Mouse (Mus musculus) cerebellum, postnatal 36 days (tissue): ENCODE data around the gene Odf2l.

Experiments
- DNase-seq, 2 experiments: peaks; one replicate each; pipeline ENCODE4 v3.0.0; 2021 to 2022; ENCODE audit warnings: mixed read lengths in 2 of 2

Odf2l gene

GRCm38 (mm10) chr3:145142925-145143324, 24.5 kb downstream of the Odf2l start:
- no peak for DNase-seq

- no peak for DNase-seq
These were observed 25.5 kb downstream of the Odf2l start for GRCm38 (mm10) chr3:145143856-145144255.

GRCm38 (mm10) chr3:145146871-145147270, 28.5 kb downstream of the Odf2l start:
- no peak for DNase-seq

GRCm38 (mm10) chr3:145147483-145147882, 29.1 kb downstream of the Odf2l start:
- DNase-seq = no peak

GRCm38 (mm10) chr3:145147952-145148351, 29.6 kb downstream of the Odf2l start:
- DNase-seq = no peak

- no peak for DNase-seq
These were observed 32.7 kb downstream of the Odf2l start for GRCm38 (mm10) chr3:145151092-145151491.

GRCm38 (mm10) chr3:145151933-145152332, 33.5 kb downstream of the Odf2l start:
- no peak for DNase-seq

GRCm38 (mm10) chr3:145156883-145157282, 38.5 kb downstream of the Odf2l start:
- DNase-seq = no peak

DNA sequence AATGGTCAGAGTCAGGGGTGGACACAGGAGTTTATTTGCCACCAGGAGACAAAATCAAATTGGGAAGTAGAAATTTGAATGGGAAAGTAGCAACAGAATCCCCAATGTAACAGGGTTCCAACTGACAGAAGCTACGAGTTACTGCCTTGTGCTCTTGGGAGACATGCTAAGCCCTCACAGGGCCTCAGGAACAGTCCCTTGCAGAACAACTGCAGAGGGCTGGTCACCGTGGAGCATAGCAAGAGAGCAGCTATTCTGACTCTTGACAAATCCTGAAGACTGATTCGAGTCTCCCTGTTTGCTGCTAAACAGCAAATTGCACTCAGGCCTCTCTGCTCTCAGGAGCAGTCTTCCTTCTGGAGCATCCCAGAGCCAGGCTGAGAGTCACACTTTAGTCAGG, 40.1 kb downstream of the Odf2l start:
- DNase-seq = no peak

GRCm38 (mm10) chr3:145166741-145167140, 48.4 kb downstream of the Odf2l start:
- DNase-seq = no peak

GRCm38 (mm10) chr3:145167766-145168165, 49.4 kb downstream of the Odf2l start:
- DNase-seq = no peak

GRCm38 (mm10) chr3:145168844-145169696, 50.7 kb downstream of the Odf2l start:
- no peak for DNase-seq

- DNase-seq = no peak
These were observed 51.6 kb downstream of the Odf2l start for GRCm38 (mm10) chr3:145170028-145170427.

DNA sequence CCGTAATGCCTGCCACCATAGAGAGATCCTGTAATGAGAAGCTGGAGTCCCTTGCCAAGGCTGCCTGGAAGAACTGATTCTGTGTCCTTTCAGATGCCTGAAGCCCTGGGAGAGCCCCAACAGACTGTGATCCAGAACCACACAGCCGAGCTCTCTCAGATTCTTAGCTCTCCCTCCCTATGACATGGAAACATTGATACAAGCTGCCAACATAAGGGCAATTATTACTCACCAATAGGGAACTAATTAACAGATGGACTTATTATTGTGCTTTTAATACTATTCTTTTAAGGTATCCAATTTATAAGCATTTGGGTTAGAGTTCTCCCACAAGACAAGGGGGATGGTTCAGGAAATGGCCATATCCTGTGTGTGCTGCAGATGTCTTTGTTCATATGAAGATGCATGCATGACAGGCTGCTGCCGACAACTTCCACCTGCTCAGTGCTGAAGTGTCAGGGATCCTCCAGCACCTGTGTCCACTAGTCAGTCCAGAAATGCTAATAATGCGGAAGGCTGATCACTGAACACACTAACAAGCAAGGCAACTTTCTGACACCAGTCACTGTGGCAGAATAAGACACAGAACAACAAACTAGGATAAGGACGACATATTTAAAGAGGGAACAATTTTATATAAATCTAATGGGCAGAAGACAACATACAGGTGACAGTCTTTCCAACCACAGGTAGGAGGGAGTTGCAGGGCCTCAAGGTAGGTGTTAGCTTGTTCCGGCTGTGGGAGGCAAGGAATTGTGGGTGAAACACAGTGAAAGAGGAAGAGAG, 52.4 kb downstream of the Odf2l start:
- DNase-seq = no peak

- DNase-seq = no peak
These were observed 53.1 kb downstream of the Odf2l start for GRCm38 (mm10) chr3:145171390-145172060.

DNA sequence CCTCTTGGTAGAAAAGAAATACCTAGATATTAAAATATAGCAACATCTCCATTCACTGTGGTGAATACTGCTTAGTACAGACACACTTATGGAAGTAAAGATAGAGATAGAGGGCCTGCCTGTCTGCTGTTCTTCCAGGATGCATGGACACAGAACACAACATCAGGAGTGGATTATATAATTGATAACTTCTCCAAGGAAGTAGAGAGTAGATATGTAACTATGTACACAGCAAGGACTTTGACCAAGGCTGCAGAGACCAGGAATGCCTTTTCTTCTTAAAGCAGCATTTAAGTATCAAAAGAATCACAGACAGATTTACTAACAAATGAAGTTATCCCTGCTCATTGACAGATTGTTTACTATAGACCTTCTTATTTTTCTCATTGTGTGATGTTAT, 66.3 kb downstream of the Odf2l start:
- DNase-seq = no peak

GRCm38 (mm10) chr3:145191972-145192371, 73.6 kb downstream of the Odf2l start:
- no peak for DNase-seq

GRCm38 (mm10) chr3:145195240-145195923, 77.0 kb downstream of the Odf2l start:
- no peak for DNase-seq

DNA sequence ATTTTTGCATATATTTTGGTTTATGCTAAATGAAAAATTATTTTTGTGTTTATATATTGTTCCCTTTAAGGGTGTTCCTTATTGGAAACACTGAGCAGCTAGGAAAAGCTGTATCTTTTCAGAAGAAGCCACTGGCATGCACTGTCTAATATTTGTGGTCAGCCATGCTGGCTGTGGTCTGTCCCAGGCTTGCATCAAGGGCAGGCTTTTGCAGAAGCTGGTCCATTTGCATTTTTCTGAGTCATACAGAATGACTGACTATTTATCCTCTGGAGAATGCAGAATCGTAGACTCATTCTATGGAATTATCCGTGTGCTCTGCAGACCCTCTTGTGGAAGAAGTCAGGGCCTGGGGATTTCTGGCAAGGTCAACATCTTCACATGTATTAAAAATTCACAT, 79.7 kb downstream of the Odf2l start:
- no peak for DNase-seq
